Mouse (Mus musculus) neural tube, embryonic 12.5 days (tissue): Measurements from ENCODE around the gene Morn1. TPM values are rescaled to one million over a fixed set of nuclear protein-coding genes. Genes with fewer than 3 reads are reported as not detected.
A peak's percentile ranks its signal among the peaks of the same experiment; 100 is the strongest.

Source experiments
- ATAC-seq: fragments of 200-750 bp; cut with Nextera tagmentation; 2 replicates; pipeline ENCODE4 v1.8.0; 2017; ENCODE audit warnings: low read depth, mild to moderate bottlenecking, moderate TSS enrichment, moderate library complexity; ENCODE audit not compliant: low FRiP score
- H3K27ac ChIP-seq: fragments of 300-500 bp; sonication (generic); 2 replicates; pipeline ENCODE4 v1.5.1; 2016
- H3K27me3 ChIP-seq: fragments of 300-500 bp; sonication (generic); replicated peaks from 2 replicates; pipeline ENCODE4 v1.6.1; 2016; ENCODE audit warnings: mild to moderate bottlenecking
- H3K36me3 ChIP-seq: fragments of 300-500 bp; sonication (generic); 2 replicates; pipeline ENCODE4 v1.6.1; 2016; ENCODE audit warnings: mild to moderate bottlenecking
- H3K4me1 ChIP-seq: fragments of 300-500 bp; sonication (generic); 2 replicates; pipeline ENCODE4 v1.6.1; 2016
- H3K4me2 ChIP-seq: fragments of 300-500 bp; sonication (generic); replicated peaks from 2 replicates; pipeline ENCODE4 v1.6.1; 2016; ENCODE audit warnings: mild to moderate bottlenecking
- H3K4me3 ChIP-seq: fragments of 300-500 bp; sonication (generic); 2 replicates; pipeline ENCODE4 v1.5.1; 2016
- H3K9ac ChIP-seq: fragments of 300-500 bp; sonication (generic); 2 replicates; pipeline ENCODE4 v1.6.1; 2016; ENCODE audit warnings: mild to moderate bottlenecking
- H3K9me3 ChIP-seq: fragments of 300-500 bp; sonication (generic); 2 replicates; pipeline ENCODE4 v1.6.1; 2016; ENCODE audit warnings: mild to moderate bottlenecking
- WGBS: fragments of 180-500 bp; shearing (Covaris S2); methylation state at CpG from one replicate; pipeline ENCODE4 v1.1.7; 2016; 5-methylcytosine and 5-hydroxymethylcytosine counted together
- polyA plus RNA-seq: library from polyadenylated mRNA; unstranded; fragments of >200 nt; fragmentation: Nextera tagmentation; extraction: Ambion mirVana; gene quantifications from 2 replicates; pipeline ENCODE4 v1.2.1, GENCODE M21; 2016

Morn1 gene
- polyA plus RNA-seq, 1 experiment from 2014 or later: 6.0 TPM

DNA sequence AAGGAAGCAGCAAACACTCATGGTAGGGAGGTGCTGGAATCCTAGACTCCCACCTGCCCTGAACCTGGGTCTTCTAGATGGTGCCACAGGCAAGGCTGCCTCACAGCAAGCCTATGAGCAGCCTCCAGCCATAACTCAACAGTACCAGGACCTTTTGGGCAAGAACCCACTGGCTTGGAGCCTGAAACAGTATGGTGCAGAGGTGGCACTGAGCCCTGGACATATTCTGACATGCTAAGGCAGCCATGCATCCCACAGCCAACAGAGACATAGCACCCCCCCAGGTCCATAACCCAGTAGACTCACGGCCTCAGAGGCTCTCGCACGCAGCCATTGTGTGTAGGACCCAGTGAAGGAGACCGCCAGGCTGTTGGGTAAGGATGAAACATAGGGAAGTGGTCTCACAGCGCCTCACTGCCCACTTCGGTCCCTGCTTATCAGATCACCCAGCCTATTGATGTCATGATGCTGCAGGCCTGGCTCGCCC is 48.4 kb downstream of the Morn1 start:
- no peaks in the 10 kb centered on the region for H3K27me3 ChIP-seq
- peaks cover 30% of the 10 kb centered on the region for H3K4me1 ChIP-seq
- ATAC-seq: 0 out of 2 replicates have a peak, but pooled peaks have one; percentile 33
- 0 out of 2 replicates have a peak overlapping the region, but pooled peaks have one; percentile 32 for H3K27ac ChIP-seq
- H3K9ac ChIP-seq: no peak overlapping the region
- H3K4me3 ChIP-seq: no peak overlapping the region
- no peaks in the 10 kb centered on the region for H3K36me3 ChIP-seq
- 84% methylated on average over 7 of the region's 7 CpGs for WGBS
- no peak overlapping the region for H3K4me2 ChIP-seq
- H3K9me3 ChIP-seq: no peaks in the 10 kb centered on the region

DNA sequence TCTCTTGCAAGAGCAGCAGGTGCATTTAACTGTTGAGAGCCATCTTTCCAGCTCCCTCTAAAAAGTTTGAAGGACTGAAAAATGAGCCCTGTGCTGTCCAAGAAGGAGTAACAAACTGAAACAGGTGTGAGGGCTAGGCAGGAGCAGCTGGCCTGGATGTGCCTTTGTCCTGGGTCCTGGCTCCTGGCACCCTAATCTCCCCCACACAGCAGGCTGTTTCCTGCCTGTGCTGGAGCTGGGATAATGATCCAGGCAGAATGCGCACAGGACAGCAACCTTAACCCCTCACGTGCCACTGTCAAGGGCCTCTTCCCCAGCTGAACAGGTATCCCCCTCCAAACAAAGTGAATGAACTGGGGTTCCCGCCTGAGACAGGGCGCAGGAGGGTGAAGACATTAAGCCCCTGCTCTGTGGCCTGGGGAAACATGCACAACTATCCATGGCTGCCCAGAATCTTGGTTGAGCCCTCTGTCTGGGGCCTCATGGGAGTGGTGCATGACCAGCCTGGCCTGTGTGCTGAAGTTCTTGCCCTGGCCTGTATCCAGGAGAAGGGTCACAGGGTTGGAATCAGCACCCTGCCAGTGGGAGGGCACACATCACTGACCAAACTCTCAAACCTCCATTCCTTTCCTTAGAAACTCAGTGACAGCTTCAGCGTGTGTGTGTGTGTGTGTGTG is 49.7 kb downstream of the Morn1 start:
- no peaks in the 10 kb centered on the region for H3K9me3 ChIP-seq
- H3K4me2 ChIP-seq: no peak overlapping the region
- peaks cover 39% of the 10 kb centered on the region for H3K4me1 ChIP-seq
- no peak overlapping the region for H3K27ac ChIP-seq
- no peak for ATAC-seq
- H3K9ac ChIP-seq: no peak overlapping the region
- 61% methylated on average over 5 of the region's 5 CpGs for WGBS
- H3K27me3 ChIP-seq: no peaks in the 10 kb centered on the region
- no peaks in the 10 kb centered on the region for H3K36me3 ChIP-seq
- no peak overlapping the region for H3K4me3 ChIP-seq

DNA sequence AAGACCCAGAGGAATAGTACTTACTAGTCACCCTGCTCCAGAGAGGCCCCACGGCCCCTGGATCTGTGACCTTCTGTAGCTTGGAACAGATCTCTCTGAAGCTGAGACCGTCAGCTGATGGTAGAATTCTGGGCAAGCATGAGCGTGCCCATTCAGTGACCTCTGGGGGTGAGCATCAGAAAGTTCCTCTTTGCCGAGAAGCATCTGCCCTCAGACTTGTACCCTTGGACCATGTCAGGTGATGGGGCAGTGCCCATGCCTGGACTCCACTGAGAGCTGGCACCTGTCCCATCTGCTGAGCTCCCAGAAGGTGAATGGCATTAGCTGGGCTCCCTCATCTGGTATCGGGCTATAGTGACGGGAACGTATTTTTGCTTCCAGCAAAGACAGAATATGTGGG is 51.5 kb downstream of the Morn1 start:
- Histone ChIP-seq H3K9ac (no peak overlapping the region), H3K9me3 (no peaks in the 10 kb centered on the region), H3K27me3 (no peaks in the 10 kb centered on the region), H3K4me3 (no peak overlapping the region), H3K36me3 (no peaks in the 10 kb centered on the region), H3K4me1 (peaks cover 39% of the 10 kb centered on the region), H3K4me2 (no peak overlapping the region), H3K27ac (no peak overlapping the region)
- 89% methylated on average over 7 of the region's 7 CpGs for WGBS
- no peak for ATAC-seq

DNA sequence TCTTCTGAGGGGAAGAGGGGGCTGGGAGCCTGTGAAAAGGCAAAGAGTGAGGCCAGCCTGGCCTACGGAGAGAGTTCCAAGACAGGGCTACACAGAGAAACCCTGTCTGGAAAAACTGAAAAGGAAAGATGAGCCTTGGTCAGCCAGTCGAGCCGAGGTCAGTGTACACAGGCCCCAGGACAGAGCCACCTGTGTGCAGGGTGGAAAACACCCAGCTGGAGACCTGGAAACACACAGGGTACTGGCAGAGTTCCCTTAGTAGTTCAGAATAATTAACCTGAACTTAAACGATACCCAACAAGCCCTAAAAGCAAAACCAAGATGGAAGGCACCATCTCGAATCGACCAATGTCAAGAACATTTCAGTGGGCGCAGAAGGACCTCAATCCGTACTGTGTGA is 52.1 kb downstream of the Morn1 start:
- H3K9me3 ChIP-seq: no peaks in the 10 kb centered on the region
- no peaks in the 10 kb centered on the region for H3K36me3 ChIP-seq
- no peaks in the 10 kb centered on the region for H3K27me3 ChIP-seq
- H3K27ac ChIP-seq: no peak overlapping the region
- no peak overlapping the region for H3K4me2 ChIP-seq
- H3K4me3 ChIP-seq: no peak overlapping the region
- H3K4me1 ChIP-seq: peaks cover 36% of the 10 kb centered on the region
- WGBS: 87% methylated on average over 8 of the region's 8 CpGs
- no peak overlapping the region for H3K9ac ChIP-seq
- no peak for ATAC-seq

DNA sequence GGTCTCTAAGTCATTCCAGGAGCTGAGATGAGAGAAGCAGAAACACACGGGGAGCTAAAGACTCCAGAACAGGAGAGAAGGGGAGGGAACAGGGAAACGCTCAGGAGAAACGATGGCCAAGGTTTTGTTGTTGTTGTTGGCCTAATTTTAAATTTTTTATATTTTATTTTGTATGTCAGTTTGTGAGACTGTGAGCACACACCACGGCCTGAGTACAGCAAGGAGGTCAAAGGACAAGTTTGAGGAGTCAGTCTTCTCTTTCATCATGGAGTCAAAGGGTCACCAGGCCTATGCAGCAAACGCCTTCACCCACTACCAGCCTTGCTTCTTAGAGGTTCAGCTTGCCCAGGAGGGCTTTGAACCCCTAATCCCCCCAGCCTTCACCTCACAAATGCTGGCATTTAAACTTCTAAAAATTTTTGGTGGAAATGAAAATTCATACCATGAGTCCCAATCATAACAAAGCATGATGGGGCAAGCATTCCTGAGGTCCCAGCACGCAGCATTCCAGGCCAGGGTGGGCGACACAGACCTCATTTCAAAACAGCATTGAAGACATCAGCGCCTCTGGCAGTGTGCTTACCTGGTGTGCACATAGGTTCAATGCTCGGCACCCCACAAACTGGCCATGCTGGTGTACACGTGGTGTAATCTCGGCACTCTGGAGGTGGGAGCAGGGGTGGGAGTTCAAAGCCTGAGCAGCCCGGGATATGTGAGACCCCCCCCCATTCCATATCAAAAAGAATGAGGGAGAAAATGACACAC is 53.1 kb downstream of the Morn1 start:
- Histone ChIP-seq H3K27ac (no peak overlapping the region), H3K9me3 (no peaks in the 10 kb centered on the region), H3K4me3 (no peak overlapping the region), H3K9ac (no peak overlapping the region), H3K36me3 (no peaks in the 10 kb centered on the region), H3K4me2 (no peak overlapping the region), H3K4me1 (peaks cover 38% of the 10 kb centered on the region), H3K27me3 (no peaks in the 10 kb centered on the region)
- ATAC-seq: no peak
- WGBS: 82% methylated on average over 12 of the region's 12 CpGs

DNA sequence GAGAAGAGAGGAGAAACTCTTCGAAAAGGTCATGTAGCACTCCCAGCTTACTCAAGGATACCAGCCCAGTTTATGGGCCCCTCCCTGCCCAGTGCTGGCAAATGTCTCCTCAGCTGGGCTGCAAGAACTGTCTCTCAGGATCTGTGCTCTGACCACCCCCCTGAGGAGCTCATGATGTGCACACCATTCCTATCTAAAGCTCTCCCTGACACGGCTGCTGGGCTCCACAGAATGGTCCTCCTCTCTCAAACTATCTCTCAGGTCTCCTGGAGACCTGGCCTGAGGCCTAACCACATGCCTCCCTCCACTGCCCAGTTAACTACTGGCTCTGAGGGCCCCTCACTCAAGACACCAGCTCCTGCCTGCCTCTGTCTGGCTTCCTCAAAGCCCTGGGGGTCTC is 53.8 kb downstream of the Morn1 start:
- no peak overlapping the region for H3K4me3 ChIP-seq
- no peak for ATAC-seq
- no peaks in the 10 kb centered on the region for H3K27me3 ChIP-seq
- WGBS: 71% methylated on average over 2 of the region's 2 CpGs
- H3K4me2 ChIP-seq: no peak overlapping the region
- H3K36me3 ChIP-seq: no peaks in the 10 kb centered on the region
- no peak overlapping the region for H3K9ac ChIP-seq
- peaks cover 38% of the 10 kb centered on the region for H3K4me1 ChIP-seq
- no peak overlapping the region for H3K27ac ChIP-seq
- no peaks in the 10 kb centered on the region for H3K9me3 ChIP-seq

DNA sequence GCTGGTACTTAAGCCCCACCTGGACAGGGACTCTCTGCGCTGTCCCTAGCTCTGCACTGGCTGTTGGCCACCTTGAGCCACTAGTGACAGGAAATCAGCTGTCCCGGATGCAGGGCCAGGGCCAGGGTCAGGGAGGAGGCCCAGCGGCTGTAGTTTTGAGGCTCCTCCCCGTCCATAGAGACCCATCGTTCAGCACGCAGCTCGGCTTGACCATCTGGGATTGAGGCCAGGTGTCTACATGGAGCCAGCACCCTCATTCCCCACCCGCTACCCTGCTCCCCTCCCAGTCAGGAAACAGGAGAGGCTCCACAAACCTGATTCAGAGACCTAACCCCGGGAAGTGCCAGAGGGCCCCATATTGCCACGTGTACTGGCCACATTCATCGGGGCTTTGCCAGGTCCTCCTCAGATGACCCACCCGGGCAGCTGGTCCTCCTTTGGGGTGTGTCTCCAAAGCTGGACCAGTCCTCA is 54.5 kb downstream of the Morn1 start:
- 68% methylated on average over 12 of the region's 12 CpGs for WGBS
- Histone ChIP-seq H3K4me1 (peaks cover 32% of the 10 kb centered on the region), H3K27me3 (no peaks in the 10 kb centered on the region), H3K36me3 (no peaks in the 10 kb centered on the region), H3K4me2 (no peak overlapping the region), H3K27ac (no peak overlapping the region), H3K4me3 (no peak overlapping the region), H3K9me3 (no peaks in the 10 kb centered on the region), H3K9ac (no peak overlapping the region)
- ATAC-seq: no peak

DNA sequence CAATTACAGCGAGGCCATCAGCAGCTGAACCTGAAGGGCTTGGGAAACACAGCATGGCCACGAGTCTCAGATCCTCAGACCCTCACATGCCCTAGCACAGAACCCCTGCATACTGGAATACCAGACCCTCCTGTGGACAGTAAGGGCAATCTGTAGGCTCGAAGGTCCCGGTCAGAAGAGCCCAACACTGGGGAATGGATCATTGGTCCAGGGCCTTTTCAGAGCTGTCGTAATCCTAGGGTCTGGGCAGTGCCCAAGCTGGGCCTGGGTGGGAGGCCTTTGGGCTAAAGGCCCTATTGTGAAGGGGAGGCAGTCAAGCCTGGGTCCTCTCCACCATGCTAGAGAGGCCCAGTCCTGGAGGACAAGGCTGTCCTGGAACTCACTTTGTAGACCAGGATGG is 56.5 kb downstream of the Morn1 start:
- H3K9ac ChIP-seq: no peak overlapping the region
- peaks cover 36% of the 10 kb centered on the region for H3K4me1 ChIP-seq
- ATAC-seq: no peak
- no peak overlapping the region for H3K4me3 ChIP-seq
- no peaks in the 10 kb centered on the region for H3K36me3 ChIP-seq
- no peak overlapping the region for H3K4me2 ChIP-seq
- no peaks in the 10 kb centered on the region for H3K9me3 ChIP-seq
- 89% methylated on average over 5 of the region's 5 CpGs for WGBS
- no peaks in the 10 kb centered on the region for H3K27me3 ChIP-seq
- no peak overlapping the region for H3K27ac ChIP-seq

DNA sequence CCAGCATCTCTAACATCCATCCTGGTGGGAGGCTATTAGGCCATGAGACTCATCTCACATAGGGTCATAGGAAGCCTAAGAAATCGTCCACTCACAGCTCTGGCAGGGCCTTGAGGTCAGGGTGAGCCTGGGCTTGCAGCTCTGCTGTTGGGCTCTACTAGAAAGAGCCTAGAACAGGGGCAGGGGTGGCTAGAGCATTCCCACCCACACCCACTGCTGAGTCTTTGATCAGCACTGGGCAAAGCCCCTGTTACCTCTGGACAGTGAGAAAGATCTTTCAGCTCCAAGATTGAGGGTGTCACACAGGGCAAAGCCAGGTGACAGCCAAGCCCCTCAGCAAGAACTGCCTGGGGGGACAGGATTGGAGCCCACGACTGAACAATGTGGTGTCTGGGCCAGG is 57.0 kb downstream of the Morn1 start:
- no peak overlapping the region for H3K4me3 ChIP-seq
- H3K9ac ChIP-seq: 0 out of 2 replicates have a peak overlapping the region, but pooled peaks have one; percentile 26
- H3K9me3 ChIP-seq: no peaks in the 10 kb centered on the region
- H3K27me3 ChIP-seq: no peaks in the 10 kb centered on the region
- ATAC-seq: no peak
- H3K4me2 ChIP-seq: 0 out of 2 replicates have a peak overlapping the region, but pooled peaks have one; percentile 6
- 44% methylated on average over 2 of the region's 2 CpGs for WGBS
- H3K4me1 ChIP-seq: peaks cover 36% of the 10 kb centered on the region
- peak overlapping the region; percentile 79 for H3K27ac ChIP-seq
- H3K36me3 ChIP-seq: no peaks in the 10 kb centered on the region

DNA sequence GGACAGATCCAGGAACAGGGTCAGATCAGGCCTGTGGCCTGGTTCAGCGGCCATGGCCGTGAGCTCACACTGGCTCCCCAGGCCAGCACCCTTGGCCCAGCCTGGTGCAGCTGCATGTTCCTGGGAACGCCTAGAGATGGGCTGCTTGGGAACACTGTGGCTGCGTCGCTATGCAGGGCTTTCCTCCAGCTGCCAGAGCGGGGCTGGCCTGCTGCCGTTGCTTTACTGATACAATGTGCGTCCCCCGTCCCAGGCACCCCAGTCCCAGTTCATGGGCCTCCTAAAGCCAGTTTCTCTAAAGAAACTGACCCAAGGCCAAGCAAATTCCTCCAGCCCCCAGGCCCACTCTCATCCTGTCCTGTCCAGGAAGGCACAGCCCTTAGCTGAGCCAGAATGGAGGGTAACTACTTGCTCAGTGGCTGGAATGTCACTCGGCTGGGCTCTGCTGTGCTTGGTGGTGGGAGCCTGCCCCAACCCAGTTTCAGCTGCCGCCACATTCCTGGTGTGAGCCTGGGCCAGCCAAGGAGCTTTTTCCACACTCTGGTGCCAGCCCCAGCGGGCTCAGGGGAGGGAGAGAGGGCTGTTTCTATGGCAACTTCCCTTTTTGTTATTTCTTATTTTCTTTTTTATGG is 57.6 kb downstream of the Morn1 start:
- Histone ChIP-seq H3K4me3 (no peak overlapping the region), H3K4me1 (peaks cover 36% of the 10 kb centered on the region), H3K4me2 (peak overlapping the region; percentile 7; the same call in 1 of the 2 replicates), H3K36me3 (no peaks in the 10 kb centered on the region), H3K27me3 (no peaks in the 10 kb centered on the region), H3K9ac (0 out of 2 replicates have a peak overlapping the region, but pooled peaks have one; percentile 26), H3K9me3 (no peaks in the 10 kb centered on the region), H3K27ac (peak overlapping the region; percentile 79)
- ATAC-seq: peak; percentile 71
- WGBS: 33% methylated on average over 12 of the region's 12 CpGs

DNA sequence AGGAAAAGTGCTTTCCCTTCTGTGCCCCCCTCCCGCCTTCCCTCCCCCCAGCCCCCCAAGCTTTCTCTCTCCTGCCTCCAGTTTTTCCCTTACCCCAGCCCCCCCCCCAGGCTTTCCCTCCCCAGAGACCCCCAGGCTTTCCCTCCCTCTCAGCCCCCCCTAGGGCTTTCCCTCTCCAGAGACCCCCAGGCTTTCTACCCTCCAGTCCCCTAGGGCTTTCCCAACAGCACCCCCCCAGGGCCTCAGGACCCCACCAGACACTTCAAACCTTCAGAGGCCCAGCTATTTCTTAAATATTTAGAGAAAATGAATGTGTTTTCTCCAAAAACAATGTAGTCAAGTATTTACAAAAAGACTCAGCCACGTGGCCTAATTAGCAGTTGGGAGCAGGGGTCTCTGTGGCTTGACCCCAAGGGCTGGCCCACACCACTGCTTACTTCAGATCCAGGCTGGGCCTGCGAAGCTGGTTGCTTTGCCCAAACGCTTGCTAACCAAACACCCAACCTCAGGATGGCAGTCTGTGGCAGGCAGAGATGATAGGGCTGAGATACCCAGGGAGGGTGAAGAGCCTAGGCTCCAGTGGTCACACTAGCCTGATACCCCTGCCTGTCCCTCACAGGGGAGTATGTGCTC is 58.3 kb downstream of the Morn1 start:
- Histone ChIP-seq H3K36me3 (no peaks in the 10 kb centered on the region), H3K4me3 (no peak overlapping the region), H3K9me3 (no peaks in the 10 kb centered on the region), H3K27me3 (no peaks in the 10 kb centered on the region), H3K4me1 (peaks cover 36% of the 10 kb centered on the region), H3K4me2 (peak overlapping the region; percentile 7; the same call in 1 of the 2 replicates), H3K9ac (peak overlapping the region; percentile 43; the same call in 1 of the 2 replicates), H3K27ac (peak overlapping the region; percentile 43; the same call in 1 of the 2 replicates)
- no peak for ATAC-seq
- 42% methylated on average over 4 of the region's 4 CpGs for WGBS
